Mouse (Mus musculus) natural killer cell, adult 2 months (primary cell): ENCODE results near the gene 1700066M21Rik.

Source experiments
- DNase-seq, 2 experiments: peaks; one replicate each; pipeline ENCODE4 v3.0.0; 2022; ENCODE audit warnings: low spot score in 2 of 2

1700066M21Rik gene

DNA sequence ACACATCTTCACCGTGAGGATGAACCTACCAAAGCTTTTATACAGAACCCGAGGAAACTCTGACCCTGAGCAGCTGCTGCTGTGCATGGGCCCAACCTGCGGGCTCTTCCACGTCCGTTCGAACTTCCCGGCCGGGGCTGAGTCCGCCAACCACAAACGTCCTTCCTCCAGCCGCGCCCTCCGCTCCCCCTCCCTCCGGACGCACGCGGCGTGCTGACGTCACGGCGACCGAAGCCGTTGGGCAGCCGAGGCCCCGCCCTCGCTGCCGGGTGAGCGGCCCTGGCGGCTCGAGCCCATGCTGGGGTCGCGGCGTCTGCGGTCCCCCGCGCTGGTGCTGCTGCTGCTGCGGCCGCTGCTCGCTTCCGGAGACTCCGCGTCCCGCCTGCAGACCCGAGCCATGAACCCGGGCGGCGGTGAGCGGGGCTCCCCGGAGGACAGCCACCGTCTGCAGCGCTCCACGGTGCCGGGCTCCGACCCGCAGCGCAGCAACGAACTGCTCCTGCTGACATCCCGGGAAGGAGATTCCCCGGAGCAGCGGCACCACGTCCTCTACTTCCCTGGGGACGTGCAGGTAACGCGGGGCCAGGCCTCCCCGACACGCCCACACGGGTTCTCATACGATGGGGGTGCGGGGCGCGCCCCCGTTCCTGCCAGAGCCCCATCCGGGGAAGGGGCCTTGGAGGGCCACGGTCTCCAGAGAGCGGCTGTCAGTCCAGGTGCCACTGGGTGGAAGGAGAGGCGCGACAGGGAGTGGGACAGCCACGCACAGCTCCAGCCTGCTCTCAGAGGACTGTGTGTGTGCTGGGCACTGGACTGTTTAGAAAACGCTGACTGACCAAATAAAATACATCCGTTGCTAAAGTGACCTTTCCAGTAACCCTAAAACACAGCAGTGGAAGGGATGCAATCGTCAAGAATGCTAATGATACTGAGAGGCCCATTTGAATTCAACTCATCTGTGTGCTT lies at the start of gene 1700066M21Rik:
TSS of gene 1700066M21Rik (plus strand) at position 245 of the 966 bp plus-strand sequence.
- DNase-seq: peak; percentile 88 to 89

DNA sequence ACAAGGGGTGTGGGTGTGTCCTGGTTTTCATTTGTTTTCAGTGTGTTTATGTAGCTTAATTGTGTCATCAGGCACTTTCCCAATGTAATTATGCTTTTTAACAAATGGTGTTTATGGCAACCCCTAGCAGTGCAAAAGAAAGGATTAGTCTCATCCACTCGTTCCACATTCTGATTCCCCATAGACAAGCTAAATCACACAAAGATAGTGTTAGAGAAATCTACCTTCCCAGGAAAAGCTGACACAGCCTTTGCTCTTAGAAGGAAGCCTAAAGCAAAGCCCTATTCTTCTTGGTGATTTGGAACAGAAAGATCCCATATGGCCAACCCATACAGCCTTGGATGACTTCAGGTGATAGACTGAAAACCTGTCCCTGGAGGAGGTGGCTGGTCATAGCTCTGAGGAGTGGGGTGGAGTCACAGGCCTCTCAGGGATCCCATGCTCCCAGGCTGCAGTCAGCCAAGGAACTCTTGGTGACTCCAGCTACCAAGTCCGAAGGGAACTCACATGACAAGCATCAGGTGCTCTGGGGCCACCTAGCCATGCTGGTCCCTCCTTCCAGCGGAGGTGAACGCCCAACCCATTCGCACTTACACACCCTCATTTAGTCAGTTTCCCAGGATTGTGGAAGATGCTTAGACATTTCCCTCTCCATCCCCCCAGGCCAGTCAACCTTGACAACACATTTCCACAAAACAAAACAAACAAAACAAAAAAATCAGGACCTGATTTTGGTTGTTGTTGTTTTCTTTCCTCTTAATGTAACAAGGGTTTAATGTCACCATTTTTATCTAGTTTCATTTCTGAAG lies 47.9 kb upstream of the 1700066M21Rik start:
- no peak for DNase-seq

DNA sequence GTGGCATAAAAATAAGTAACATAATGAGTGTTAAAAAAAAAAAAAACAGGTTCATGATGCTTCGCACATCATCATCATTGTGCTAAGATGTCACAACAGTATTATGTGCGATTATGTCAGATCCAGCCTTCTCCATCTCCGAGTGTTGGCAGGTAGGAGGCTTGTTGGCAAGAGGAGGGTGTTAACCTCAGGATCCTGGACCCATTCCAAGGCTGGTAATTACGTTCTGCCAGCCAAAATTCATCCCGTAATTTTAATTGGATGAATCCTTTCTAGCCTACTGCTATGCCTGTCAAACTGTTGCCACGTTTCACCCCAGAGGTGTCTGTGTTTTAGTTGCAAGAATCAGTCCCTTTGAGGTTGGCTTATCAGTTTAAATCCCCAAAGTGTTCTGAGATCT lies 47.2 kb upstream of the 1700066M21Rik start:
- DNase-seq: no peak

DNA sequence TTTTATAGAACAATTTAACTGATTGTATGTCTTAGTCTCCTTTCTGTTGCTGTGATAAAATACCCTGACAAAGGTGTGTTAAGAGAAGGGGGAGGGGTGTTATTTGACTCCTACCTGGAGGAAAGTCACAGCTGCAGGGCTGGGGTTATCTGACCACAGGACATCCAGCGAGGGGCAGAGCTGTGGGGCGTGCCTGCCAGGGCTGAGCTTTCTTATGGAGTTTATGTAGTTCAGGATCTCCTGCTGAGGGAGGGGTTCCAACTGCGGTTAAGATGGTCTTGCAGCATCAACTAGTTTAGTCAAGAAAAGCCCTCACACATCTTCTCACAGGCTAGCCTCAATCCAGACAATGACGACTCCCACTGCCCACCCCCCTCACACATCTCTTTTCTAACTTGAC lies 45.4 kb upstream of the 1700066M21Rik start:
- DNase-seq: no peak

DNA sequence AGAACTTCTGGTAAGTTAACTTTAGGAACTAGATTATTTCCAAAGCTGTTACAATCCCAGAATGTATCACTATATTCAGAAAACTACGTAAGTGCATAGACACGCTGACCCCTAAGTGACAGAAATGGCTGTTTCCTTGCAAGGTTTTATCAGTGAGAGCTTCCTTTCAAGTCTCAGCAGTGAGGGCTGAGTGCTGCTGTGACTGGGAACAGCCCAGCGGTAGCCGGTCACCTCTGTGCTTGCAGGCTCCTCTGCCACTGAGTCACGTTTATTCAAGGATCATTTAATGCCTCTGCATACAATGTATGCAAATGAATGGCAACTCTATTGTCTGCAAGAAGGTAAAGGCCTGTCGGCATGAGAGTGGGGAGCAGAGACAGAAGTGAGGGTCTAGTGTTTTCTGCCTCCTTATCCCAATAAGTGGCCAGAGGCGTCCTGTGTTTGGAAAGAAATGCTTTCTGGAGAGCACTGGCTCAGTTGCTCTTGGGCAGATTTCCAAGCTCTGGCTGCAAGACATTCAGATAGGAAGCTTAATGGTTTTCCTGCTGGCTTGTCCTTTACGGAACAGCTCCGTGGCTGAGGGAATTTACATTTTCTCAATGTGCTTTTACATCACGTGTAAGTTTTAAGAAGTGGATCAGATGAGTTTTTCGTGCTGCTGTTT lies 43.7 kb upstream of the 1700066M21Rik start:
- no peak for DNase-seq

DNA sequence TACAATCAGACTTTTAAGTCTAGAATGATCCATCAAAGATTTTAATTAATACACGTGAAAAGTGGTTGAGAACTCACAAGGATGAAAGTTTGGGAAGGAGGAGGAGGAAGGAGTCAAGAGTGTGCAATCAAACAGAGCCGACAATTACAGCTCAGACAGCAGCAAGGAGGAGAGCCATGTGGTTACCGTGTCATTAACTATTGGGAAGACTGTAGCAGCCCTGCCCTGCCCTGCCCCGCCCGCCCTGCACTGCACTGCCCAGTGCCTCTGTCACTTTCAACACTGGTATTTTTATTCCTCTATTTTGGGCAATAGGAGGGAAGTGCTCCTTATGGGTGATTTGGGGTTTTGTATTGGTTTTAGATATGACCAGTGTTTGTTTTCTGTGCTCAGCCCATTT lies 42.2 kb upstream of the 1700066M21Rik start:
- DNase-seq: no peak

DNA sequence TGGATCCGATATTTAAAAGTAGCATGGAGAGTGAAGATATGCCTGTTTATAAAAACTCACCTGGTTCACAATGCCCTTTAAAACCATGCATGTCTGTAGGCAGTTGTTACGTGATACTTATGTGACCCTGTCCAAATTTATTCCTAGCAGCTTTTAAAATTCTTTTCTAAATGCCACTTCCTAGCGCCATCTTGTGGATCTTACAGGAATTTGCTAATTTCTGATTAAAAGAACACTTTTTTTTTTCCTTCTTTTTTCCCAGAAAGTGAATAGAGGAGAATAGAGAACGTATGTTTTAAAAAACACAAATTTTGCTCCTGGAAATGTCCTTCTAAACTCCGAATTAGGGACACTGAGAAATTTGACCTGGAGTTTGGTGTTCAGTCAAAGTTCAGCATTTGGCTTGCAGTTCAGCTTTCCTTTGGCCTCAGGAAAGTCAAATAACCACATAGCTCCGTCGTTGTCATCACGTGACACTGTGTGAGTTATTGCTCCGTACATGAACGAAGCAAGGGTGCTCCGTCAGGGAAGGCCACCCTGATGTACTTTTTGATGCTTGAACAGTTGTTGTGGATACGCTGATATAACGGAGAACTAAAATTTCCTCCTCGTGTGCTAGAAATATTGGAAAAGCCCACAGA lies 38.1 kb upstream of the 1700066M21Rik start:
- no peak for DNase-seq

DNA sequence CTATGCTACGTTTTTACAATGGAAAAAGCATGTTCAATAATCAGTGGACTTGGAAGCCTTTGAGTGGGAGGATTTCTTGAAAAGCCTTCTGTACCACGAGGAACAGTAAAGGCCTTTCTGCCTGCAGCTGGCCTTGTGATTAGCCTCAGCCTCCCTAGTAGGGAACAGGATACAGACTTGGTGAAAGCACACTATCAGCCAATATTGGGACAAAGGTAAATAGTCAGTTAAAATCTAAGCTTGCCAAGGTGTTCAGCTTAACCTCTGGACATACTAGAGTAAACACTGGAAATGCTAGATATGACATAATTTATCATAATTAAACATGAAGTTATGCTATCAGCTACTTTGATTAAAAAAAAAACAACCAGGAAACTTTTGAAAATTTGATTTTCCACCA lies 36.2 kb upstream of the 1700066M21Rik start:
- no peak for DNase-seq

DNA sequence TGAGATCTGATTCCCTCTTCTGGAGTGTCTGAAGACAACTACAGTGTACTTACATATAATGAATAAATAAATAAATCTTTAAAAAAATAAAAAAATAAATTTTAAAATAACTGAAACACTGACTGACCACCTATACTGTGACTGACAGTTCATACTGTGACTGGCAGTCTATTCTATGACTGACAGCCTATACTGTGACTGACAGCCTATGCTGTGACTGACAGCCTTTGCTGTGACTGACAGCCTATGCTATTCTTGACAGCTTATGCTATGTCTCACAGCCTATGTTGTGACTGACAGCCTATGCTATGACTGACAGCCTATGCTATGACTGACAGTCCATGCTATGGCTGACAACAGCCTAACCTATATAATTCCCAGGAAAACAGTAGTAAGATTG lies 29.9 kb upstream of the 1700066M21Rik start:
- DNase-seq: no peak

DNA sequence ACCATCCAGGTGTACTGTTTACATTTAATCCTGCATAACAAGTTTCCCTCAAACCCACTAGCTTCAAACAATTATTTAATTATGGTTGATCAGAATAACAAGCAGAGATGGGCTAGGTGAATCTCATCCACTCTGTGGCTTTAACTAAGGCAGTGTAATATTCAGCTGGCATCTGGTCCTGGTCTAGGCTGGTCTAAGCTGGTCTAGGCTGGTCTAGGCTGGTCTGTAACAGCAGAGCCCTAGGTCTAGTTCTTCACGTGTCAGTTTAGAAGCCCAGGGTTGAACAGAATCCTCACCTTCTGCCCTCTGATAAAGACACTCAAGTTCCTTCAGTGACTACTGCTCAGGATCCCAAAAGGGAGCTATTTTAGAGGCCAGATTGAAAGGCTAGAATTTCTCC lies 25.5 kb upstream of the 1700066M21Rik start:
- DNase-seq: no peak

DNA sequence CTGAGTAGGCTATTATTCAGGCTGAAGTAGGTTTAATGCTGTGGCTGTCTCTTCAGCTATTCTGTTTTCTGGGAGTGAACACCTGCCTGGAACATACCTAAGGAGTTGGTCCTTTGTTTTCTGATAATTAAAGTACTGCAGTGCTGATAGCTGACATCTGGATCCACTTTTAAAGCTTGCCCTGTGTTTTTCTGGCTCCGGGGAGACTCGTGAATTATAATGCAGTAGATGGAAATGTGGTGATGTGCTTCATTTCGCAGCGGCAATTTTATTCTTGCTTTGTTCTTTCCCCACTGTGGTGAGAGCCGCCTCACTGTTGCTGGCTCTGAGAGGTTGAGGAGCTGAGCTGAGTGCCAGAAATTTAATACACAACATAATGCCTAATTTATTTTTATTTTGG lies 18.9 kb upstream of the 1700066M21Rik start:
- no peak for DNase-seq

DNA sequence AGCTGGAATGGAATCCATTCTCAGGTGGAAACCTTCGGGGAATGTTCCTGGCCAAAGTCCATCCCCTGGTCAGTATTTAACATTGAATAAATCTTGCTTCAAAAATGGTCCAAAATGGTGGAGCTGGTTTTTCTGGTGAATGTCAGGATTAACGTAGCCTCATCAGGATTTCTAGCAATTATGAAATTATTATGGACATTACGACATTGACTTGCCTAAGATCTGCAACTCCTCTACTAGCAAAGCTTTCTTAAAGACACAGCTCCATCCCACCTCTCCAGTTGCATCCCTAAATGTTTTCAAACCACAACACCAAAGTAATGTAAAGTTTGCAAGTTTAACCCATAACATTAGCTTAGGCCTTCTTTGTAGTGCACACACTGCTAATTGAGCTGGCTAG lies 10.0 kb upstream of the 1700066M21Rik start:
- DNase-seq: no peak

DNA sequence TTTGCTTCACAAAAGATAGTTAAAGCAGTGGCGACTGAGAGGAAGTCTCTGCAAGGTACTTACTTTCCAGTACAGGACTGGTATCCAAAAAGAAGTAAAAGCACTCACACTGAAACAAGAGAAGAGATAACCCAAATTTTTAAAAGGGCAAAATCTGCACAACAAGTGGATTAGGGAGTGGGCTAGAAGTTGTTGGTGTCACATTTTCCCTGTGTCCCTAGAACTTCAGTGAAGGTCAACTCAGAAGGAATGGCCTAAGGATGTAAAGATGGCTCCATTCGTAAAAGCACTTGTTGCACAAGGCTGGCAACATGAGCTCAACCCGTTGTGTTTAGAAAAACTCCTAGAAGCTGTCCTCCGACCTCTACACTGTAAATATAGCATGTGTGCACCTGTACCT lies 8.3 kb upstream of the 1700066M21Rik start:
- no peak for DNase-seq

DNA sequence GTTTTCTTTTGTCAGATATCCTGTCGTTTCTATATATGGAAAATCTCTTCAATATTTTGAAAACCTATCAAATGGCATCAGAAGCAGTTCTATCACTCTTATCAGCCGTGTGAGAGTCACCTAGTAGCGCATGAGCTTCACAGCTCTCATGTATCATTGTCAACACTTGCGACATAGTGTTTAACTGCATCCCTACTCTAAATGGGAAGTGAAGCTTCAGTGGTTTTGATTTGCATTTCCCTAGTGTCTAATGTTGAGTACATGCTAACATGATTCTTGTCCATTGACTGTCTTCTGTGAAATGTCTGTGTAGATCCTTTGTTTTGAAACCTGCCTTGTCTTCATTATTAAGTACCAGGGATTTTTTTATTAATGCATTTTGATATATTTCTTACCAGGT lies 7.0 kb upstream of the 1700066M21Rik start:
- no peak for DNase-seq

DNA sequence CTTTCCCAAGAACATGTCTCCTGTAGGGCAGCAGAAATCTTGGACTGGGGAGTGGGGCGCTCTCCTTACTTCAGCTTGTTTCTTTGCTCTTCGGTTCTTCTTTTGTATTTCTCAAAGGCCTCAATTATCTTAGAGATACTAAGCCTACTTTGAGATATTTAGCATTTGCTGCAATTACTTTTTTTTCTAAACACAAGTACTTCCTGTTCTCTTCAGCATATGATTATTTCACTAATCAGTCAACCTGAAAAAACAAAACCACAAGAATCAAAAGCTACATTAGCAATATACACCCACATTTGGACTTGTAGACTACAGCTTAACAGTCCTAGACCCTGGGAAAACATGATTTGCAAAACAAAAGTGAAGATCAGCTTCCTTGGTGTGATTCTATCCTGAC lies 2.1 kb upstream of the 1700066M21Rik start:
- DNase-seq: no peak

DNA sequence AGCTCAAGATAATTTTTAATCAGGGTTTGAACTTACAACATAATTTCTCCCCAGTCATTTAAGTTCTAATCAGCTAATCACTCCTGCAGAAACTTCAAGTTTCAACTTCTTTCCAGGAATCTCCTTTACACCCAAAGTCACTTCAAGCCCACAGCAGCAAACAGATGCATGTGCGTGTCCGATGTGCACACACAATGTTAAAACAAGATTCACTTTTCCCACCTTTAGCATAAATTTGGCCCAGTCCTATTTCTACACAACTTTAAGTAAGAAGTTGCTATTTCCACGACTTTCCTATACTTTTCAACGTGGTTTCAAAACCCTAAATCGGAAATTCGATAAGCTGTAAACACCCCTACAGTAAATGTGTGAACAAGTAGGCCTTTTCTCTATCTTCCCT lies 614 bp upstream of the 1700066M21Rik start:
- DNase-seq: no peak

DNA sequence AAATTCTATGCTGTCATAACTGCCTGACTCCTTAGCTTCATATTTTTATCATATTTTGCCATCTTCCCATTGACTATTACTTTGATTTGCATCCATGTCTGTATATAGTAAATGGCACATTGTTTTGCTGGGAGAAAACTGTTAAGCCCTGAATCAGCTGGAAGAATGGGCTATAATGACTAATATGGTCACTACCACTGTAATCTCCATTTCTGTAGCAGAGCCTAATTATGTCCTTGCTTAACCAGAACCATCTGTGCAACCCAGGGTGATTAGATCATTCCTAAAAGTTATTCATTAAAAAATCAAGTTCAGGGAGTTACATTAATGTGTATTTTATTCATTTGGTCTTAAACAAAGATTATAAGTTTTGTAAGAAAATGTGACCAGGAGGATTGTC lies 9.1 kb downstream of the 1700066M21Rik start:
- no peak for DNase-seq

DNA sequence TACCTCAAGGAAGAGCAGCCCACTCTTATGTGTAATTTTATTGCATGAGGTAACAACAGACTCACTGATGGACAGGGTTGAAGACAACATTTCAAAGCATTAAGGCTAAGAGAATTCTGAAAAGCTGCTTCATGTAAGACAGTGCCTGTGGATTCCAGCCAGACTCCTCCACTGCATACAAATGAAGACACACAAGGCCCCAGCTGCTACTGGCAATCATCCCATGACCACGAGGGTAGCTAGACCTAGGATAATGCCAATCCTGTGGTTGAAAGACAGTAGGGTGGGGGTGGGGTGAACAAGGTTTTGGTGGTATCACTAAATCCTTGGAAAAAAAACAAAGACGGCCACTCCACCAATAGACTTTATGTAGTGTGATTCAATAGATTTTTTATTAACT lies 10.5 kb downstream of the 1700066M21Rik start:
- no peak for DNase-seq

DNA sequence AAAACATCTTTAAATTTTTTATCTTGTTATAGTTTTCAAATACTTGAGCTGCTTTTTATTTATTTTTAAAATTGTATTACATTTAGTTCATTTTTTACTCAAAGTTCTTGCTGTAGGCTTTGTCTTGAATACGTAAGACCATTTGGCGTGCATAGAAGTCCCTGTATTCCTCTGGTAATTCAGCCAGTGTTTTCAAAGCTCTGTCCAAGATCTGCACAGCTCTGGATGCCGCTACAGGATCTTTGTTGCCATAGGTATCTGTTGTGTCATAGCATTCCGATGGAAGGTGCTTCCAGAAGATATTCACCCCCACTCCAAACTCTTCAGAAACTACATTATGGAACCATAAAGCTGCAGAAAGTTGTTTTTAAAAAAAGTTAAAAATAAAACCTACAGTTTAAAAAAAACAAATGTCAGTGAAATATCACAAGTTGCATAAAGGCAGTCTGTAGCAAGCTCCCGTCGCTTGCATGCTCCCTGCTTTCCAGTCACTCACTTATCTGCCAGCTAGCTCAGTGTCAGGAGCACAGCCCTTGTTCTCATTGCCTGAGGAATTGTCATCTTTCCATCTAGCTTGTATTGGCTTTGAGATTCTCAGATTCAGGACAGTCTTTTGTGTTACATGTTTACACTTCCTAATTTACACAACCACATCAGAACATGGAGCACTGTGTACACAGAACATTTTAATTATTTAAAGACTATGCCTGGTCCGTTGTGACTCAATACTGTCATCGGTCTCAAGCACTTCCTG lies 11.2 kb downstream of the 1700066M21Rik start:
- DNase-seq: no peak

DNA sequence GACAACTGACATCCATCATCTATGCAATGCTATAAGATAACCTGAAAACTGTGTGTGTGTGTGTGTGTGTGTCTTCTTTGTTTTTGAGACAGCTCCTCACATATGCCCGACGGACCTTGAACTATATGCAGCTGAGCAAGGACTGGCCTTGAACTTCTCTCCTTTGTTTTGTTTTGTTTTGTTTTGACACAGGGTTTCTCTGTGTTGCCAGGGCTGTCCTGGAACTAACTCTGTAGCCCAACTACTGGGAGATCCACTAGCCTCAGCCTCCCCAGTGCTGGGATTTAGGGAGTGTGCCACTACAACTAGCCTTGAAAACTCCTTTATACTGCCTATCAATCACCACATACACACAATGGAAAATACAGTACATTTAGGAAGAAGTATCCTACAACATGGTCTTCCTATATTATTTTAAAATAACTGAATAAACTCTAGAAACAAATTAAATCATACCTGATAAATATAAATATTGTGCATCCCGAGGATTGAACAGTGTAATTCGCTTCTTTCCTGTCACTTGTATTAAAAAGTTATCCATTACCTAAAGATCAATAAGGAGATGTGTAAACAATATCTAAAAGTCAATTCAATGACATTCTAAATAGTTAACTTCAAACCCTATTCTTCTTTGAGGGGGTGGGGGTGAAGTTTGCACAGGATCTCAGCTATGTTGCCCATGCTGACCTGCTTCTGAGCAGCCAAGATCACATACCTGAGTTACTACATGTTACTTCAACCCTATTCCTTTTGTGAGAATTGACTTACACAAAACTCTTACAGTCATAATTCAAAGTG lies 13.8 kb downstream of the 1700066M21Rik start:
- no peak for DNase-seq
